Mouse (Mus musculus) liver, embryonic 14.5 days (tissue): ENCODE measurements at regions not wholly inside any gene's neighbourhood (a gene's known extent, or its start where the extent isn't known, plus 50 kb on each side); places are given as distances from the start of the nearest gene placed in this dataset.

Experiments
- CTCF ChIP-seq: IDR thresholded peaks from 2 replicates; pipeline ENCODE4 v1.5.1; 2016; ENCODE audit warnings: antibody characterized with exemption, low read depth, control low read depth
- EP300 ChIP-seq: IDR thresholded peaks from 2 replicates; pipeline ENCODE4 v1.6.1; 2016; ENCODE audit warnings: antibody characterized with exemption, low read depth

DNA sequence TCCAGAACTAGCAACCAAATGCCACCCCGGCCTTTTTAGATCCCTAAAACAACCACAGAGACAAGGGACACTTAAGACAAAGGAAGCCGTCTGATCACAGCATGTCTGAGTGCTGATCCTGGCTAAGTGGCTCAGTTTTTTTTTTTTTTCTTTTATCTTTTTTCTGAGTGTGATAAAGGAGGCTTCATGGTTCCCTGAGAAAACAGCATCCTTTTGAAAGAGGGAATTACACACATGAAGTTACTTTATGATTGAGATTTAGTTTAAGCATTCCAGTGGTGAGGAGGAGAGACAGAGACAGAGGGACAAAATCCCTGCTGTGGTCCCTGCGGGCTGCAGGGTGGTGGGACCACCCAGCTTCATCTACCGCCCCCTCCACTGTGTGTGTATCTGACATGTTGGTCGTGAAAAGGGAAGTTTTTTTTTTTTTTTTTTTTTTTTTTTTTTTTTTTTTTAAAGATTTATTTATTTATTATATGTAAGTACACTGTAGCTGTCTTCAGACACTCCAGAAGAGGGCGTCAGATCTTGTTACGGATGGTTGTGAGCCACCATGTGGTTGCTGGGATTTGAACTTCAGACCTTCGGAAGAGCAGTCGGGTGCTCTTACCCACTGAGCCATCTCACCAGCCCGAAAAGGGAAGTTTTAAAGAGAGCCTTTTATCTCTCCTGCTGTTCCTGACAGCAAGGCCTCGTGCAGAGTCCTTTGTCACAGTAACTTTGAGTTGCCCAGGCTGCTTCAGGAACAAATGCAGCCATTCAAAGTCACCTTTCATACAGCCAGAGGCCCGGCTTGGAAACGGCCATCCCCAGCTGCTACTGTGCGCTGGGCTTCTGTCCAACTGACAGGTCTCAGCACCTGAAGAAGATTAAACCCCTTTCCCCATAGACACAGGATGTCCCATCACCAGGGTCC lies 136.8 kb upstream of the Slc22a12 start:
- TF ChIP-seq CTCF (no peak), EP300 (no peak)
